Mouse (Mus musculus) liver (tissue): Measurements from ENCODE around the gene Shprh.
A peak's percentile ranks its signal among the peaks of the same experiment; 100 is the strongest.
"Not testable (repeated sequence)": the region's sequence is repeated elsewhere in the genome, so short reads cannot be mapped to it uniquely, and the experiment has no call there.

Experiments used
- DNase-seq: peaks from one replicate; pipeline ENCODE4 v3.0.0-alpha.2; 2020; ENCODE audit warnings: mixed read lengths

Shprh gene

GRCm38 (mm10) chr10:11148884-11149741 is at the start of gene Shprh:
Gene Shprh, plus strand, starts transcription at chr10:11149427.
- DNase-seq = peak; percentile 99

- DNase-seq = no peak
Observed at GRCm38 (mm10) chr10:11121781-11122180, 27.4 kb upstream of the Shprh start.

- no peak for DNase-seq
Observed at GRCm38 (mm10) chr10:11145580-11145979, 3.6 kb upstream of the Shprh start.

DNA sequence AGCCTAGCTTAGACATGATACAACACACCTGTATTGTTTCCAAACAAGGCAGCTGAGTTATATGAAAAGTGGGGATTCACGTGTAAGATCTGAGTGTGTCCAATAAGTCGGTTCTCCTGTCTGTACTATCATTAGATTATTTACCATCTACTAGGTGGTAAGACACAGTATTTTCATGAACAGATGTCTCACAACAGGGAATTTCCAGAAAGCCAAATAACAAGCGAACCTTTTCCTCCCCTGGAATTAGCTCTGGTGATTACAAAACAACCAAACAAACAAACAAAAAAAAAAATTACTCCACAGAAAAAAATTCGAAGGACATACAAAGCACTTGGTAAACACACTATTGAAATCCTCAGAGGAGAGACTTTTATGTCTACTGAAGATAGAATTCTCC is 781 bp upstream of the Shprh start:
- no peak for DNase-seq

DNA sequence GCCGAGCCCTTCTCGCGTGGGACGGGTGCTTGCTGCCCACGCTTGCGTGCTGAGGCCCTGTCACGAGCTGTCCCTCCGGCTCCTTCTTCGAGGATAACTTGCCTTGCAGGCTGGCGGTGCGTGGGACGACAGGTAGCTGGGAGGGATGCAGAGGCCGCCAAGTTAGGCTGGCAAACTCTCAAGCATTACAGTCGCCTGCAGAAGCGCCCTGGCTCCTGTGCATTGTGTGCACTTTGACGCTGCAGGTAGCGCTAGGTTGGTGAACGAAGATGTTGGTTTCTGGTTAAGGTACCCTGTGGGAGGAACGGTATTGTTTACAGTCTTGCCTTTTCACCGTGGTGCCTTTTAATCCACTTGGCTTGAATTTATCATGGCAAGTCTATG is 507 bp downstream of the Shprh start:
- no peak for DNase-seq

GRCm38 (mm10) chr10:11151644-11152043 is 2.4 kb downstream of the Shprh start:
- DNase-seq = peak; percentile 21

- no peak for DNase-seq
Observed at GRCm38 (mm10) chr10:11157039-11157438, 7.8 kb downstream of the Shprh start.

DNA sequence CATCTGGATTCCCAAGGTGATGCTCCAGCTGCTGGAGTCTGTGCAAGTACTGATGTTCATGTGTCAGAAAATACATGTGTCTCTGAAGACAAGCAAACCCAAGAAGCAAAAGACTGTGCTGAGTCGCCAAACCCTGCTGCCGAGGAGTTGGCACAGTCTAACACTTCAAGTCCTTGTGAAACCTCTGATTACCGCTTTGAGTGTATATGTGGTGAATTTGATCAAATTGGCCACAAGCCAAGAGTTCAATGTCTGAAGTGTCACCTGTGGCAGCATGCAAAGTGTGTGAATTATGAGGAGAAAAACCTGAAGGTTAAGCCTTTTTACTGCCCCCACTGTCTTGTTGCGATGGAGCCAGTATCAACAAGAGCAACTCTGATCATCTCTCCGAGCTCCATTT is 15.3 kb downstream of the Shprh start:
- DNase-seq = no peak

DNA sequence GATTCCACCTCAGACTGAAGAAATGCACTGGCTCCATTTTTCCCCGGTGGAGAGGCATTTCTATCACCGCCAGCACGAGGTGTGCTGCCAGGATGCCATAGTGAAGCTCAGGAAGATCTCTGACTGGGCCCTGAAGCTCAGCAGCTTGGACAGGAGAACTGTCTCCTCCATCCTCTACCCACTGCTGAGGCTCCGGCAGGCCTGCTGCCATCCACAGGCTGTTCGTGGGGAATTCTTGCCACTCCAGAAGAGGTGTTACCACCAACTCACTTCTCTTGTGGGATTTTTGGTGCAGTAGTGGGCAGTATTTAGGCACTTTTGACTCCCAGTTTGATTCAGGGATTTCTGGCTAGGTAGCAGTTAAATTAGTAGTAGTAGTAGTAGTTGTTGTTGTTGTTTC is 21.0 kb downstream of the Shprh start:
- DNase-seq = no peak

DNA sequence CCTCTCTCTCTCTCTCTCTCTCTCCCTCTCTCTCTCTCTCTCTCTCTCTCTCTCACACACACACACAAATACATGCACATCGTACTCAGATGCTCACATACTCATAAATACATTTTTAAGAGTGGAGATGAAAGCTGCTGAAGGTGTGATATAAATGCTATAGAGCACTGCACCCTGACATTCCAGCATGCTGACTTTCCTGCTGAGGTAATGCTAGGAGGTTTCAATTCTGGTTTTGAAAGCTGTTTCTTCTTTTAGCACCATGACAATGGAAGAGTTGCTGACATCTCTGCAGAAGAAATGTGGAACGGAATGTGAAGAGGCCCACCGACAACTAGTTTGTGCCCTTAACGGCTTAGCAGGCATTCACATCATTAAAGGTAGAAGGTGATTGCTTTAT is 22.4 kb downstream of the Shprh start:
- no peak for DNase-seq

DNA sequence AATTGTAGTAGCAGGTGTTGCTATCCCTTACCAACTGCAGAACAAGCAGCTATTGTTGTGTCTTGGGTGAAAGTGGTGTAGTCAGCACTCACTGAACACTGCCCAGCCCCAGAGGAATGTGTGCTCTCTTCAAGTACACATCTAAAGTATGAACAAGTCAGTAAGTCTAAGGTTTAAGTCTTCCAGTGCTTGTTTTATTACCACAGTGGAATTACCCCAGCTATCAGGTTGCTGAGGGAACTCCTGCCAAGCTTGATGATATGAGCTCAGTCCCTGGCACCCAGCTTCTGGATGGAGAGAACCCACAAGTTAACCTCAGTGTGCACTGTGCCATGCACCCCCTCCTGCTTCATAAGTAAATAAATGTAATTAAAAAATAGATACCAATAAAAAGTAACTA is 23.3 kb downstream of the Shprh start:
- no peak for DNase-seq

DNA sequence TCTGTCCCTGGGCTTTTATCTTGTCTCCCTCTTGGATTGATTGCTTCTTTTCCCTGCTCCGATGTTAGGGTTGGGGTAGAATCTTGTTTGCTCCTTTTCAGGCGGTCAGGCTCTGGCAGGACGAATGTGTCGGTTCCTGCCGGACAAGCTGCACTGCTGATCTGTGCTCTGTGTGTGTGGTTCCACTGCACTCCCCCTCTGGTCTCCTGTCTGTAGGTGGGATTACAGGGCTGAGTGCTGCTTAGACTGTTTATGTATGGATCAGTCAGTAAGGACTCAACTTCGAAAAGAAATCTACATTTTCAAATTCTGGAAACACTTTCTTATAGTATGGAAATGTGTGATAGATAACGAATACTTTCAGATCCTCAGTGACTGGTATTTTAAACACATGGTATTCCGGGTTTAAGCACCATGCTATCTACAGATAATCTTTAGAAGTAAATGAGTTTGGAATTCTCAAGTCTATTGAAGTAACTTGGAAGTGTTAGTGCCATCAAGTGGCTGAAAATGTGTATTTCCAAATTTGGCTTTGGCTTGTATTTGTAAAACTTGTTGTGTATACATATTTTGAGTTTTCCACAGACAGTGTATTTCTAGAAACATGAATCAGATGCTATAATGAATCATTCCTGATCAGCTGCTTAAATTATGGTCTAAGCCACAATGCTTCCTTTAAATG is 26.7 kb downstream of the Shprh start:
- no peak for DNase-seq

DNA sequence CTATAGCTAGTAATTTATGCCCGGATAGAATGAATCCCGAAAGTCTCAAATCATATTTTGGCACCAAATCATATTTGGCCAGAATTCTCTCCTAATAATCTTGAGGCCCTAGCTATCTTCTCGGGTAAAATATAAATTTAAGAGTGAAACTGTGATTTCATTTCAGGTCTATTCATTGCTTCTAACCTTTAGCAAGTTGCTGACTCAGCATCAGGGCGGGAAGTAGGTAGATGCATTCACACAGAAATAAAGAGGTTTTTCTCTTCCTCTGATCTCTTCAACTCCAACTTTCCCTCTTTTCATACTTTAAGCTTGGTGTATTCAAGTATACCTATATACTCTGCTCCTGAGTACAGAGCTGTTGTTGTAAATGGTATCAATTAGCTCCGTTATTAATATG is 30.9 kb downstream of the Shprh start:
- DNase-seq = no peak

GRCm38 (mm10) chr10:11197341-11197740 is 48.1 kb downstream of the Shprh start:
- no peak for DNase-seq

- no peak for DNase-seq
Observed at GRCm38 (mm10) chr10:11198346-11198745, 49.1 kb downstream of the Shprh start.

GRCm38 (mm10) chr10:11199980-11200379 is 50.8 kb downstream of the Shprh start:
- DNase-seq = no peak

GRCm38 (mm10) chr10:11205883-11206282 is 56.7 kb downstream of the Shprh start:
- DNase-seq = not testable (repeated sequence)

- no peak for DNase-seq
Observed at GRCm38 (mm10) chr10:11208670-11209069, 59.4 kb downstream of the Shprh start.

- DNase-seq = no peak
Observed at GRCm38 (mm10) chr10:11212003-11212402, 62.8 kb downstream of the Shprh start.

GRCm38 (mm10) chr10:11226442-11226841 is 77.2 kb downstream of the Shprh start:
- DNase-seq = no peak

DNA sequence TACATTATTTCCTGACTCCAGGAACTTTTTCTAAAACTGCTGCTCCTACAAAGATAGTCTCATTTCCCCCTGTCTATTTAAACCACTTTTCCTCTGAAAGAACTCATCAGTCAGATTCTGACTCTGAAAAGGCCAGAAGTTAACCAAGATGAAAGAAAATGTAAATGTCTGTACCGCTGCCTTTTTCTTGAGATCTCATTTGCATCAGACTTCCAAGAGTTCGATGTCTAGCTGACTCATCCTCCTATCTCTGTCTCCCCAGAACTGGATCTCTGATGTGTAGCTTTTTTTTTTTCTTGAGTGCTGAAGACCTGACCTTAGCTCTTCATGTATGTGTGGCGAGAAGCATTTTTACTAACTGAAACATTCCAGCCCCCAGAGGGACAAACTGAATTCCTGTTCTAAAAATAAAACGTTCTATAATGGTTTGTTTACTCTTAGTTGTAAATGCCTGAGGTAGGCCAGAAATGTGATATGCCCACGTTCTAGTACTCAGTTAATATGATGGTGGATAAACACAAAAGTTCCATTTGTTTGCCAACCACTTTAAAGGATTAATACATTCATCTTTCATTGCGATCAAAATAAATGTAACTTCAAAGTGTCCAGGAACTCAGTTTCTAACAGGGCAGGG is 80.4 kb downstream of the Shprh start:
- DNase-seq = no peak

DNA sequence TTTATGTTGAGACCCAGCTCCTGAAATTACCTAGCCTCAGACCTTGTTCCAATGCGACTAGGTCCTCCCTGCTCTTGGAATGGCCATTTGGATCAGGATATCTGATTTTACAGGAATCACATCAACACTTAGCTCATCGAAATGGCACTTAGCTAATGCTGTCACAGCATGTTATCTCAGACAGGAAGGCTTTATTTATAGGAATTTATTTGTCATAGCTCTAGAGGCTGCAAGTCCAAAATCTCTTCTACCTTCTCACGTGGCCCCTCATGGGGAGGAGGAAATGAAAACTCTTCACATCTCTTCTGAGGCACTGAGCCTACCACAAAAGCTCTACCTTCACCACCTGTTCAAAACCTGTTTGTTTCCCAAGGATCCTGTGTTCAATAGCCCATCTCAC is 84.0 kb downstream of the Shprh start:
- no peak for DNase-seq

DNA sequence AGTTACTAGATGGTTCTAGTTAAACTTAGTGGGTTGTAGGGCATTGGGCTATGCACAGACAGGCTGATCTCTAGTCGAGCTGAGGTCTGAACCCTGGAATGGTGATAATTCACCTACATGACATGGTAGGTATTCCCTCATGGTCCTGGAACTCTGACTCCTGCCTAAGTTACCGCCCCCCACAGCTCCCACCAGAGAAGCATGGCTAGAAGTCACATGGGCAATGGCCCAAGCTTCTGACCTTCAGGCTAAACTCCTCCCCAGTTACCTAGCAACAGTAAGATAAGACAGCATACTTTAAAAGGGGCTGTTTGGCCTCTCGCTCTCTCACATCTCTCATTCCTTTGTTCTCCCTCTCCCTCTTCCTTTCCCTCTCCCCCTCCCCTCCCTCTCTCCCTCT is 93.8 kb downstream of the Shprh start:
- not testable (repeated sequence) for DNase-seq

- DNase-seq = no peak
Observed at GRCm38 (mm10) chr10:11248210-11248609, 99.0 kb downstream of the Shprh start.
